Mouse (Mus musculus) B cell, adult 67 days (primary cell): Measurements from ENCODE around the gene Tsg101. TPM values are rescaled to one million over a fixed set of nuclear protein-coding genes. Genes with fewer than 3 reads are reported as not detected.

Experiments
- total RNA-seq, 2 experiments: library from RNA; stranded (reverse); gene quantifications; 4 replicates each; pipeline ENCODE4 v1.2.4; 2023

Gene Tsg101
- 10 to 100 TPM; 58.6 to 68.4 TPM for total RNA-seq

GRCm38 (mm10) chr7:46919551-46920176 is at the start of gene Tsg101:
Gene Tsg101 (minus strand): TSS chr7:46919969.

GRCm38 (mm10) chr7:46957831-46958691 is 38.3 kb upstream of the Tsg101 start, which contains the start of gene Uevld:
Gene Uevld (minus strand): TSS chr7:46958527.

GRCm38 (mm10) chr7:46860996-46861395 is 58.8 kb downstream of the Tsg101 start, which contains the start of gene Ldhc:
Gene Ldhc (plus strand): TSS chr7:46861203.

GRCm38 (mm10) chr7:46840787-46841525 is 78.8 kb downstream of the Tsg101 start, which contains the start of gene Ldha:
Gene Ldha (plus strand): TSS chr7:46841475.

Other genes with a start within 250 kb of the Tsg101 start
- not detected for gene Tph1, start 247.4 kb downstream of the Tsg101 start, total RNA-seq
- gene Saal1, start 209.3 kb downstream of the Tsg101 start, total RNA-seq: 10 to 100 TPM; 13.6 to 17.0 TPM
- under 1 TPM in 1 of 2 experiments, not detected in 1; 0.24 TPM for gene Saa3, start 204.3 kb downstream of the Tsg101 start, total RNA-seq
- not detected for gene Saa4, start 187.4 kb downstream of the Tsg101 start, total RNA-seq
- not detected for gene Saa1, start 177.0 kb downstream of the Tsg101 start, total RNA-seq
- not detected for gene Saa2, start 168.2 kb downstream of the Tsg101 start, total RNA-seq
- 10 to 100 TPM; 59.6 to 64.3 TPM for gene Hps5, start 123.9 kb downstream of the Tsg101 start, total RNA-seq
- gene Gtf2h1, start 123.9 kb downstream of the Tsg101 start, total RNA-seq: 10 to 100 TPM; 55.1 to 61.9 TPM
- 100 to 1,000 TPM; 159 to 161 TPM for gene Ldha, start 78.5 kb downstream of the Tsg101 start, total RNA-seq
- not detected for gene Ldhc, start 58.8 kb downstream of the Tsg101 start, total RNA-seq
- 10 to 100 TPM in 1 of 2 experiments, 1 to 10 TPM in 1; 7.3 to 11.6 TPM for gene Uevld, start 38.6 kb upstream of the Tsg101 start, total RNA-seq
- not detected for gene Gm9999, start 63.6 kb upstream of the Tsg101 start, total RNA-seq
- 10 to 100 TPM; 90.3 to 95.4 TPM for gene Spty2d1, start 88.4 kb upstream of the Tsg101 start, total RNA-seq
- 1 to 10 TPM; 4.4 to 5.1 TPM for gene Tmem86a, start 130.6 kb upstream of the Tsg101 start, total RNA-seq
- not detected for gene Ptpn5, start 213.7 kb upstream of the Tsg101 start, total RNA-seq